Mouse (Mus musculus) hindbrain, embryonic 15.5 days (tissue): ENCODE results near the gene Lctl. TPM values are rescaled to one million over a fixed set of nuclear protein-coding genes. Genes with fewer than 3 reads are reported as not detected.

Source experiments
- ATAC-seq: fragments of 200-750 bp; cut with Nextera tagmentation; 2 replicates; pipeline ENCODE4 v1.8.0; 2017; ENCODE audit warnings: low read depth, moderate number of reproducible peaks, moderate TSS enrichment; ENCODE audit not compliant: low FRiP score
- H3K27ac ChIP-seq: fragments of 300-500 bp; sonication (generic); replicated peaks from 2 replicates; pipeline ENCODE4 v1.5.1; 2015; ENCODE audit warnings: mild to moderate bottlenecking, inconsistent platforms
- H3K27me3 ChIP-seq: fragments of 300-500 bp; sonication (generic); 2 replicates; pipeline ENCODE4 v1.6.1; 2015; ENCODE audit warnings: control low read depth, inconsistent platforms
- H3K36me3 ChIP-seq: fragments of 300-500 bp; sonication (generic); 2 replicates; pipeline ENCODE4 v1.6.1; 2015; ENCODE audit warnings: control low read depth, inconsistent platforms
- H3K4me1 ChIP-seq: fragments of 300-500 bp; sonication (generic); replicated peaks from 2 replicates; pipeline ENCODE4 v1.6.1; 2015; ENCODE audit warnings: control low read depth, inconsistent platforms
- H3K4me2 ChIP-seq: fragments of 300-500 bp; sonication (generic); 2 replicates; pipeline ENCODE4 v1.6.1; 2015; ENCODE audit warnings: moderate library complexity, mild to moderate bottlenecking, inconsistent platforms
- H3K4me3 ChIP-seq: fragments of 300-500 bp; sonication (generic); 2 replicates; pipeline ENCODE4 v1.5.1; 2015; ENCODE audit warnings: mild to moderate bottlenecking, inconsistent platforms
- H3K9ac ChIP-seq: fragments of 300-500 bp; sonication (generic); 2 replicates; pipeline ENCODE4 v1.6.1; 2015; ENCODE audit warnings: inconsistent platforms
- H3K9me3 ChIP-seq: fragments of 300-500 bp; sonication (generic); 2 replicates; pipeline ENCODE4 v1.6.1; 2016; ENCODE audit warnings: control low read depth, inconsistent platforms
- WGBS: fragments of 180-500 bp; shearing (Covaris S2); methylation state at CpG from one replicate; pipeline ENCODE4 v1.1.7; 2015; 5-methylcytosine and 5-hydroxymethylcytosine counted together
- polyA plus RNA-seq: library from polyadenylated mRNA; unstranded; fragments of >200 nt; fragmentation: Nextera tagmentation; extraction: Ambion mirVana; gene quantifications from 2 replicates; pipeline ENCODE4 v1.2.1, GENCODE M21; 2015

Gene Lctl
- polyA plus RNA-seq, 1 experiment from 2014 or later: not detected

DNA sequence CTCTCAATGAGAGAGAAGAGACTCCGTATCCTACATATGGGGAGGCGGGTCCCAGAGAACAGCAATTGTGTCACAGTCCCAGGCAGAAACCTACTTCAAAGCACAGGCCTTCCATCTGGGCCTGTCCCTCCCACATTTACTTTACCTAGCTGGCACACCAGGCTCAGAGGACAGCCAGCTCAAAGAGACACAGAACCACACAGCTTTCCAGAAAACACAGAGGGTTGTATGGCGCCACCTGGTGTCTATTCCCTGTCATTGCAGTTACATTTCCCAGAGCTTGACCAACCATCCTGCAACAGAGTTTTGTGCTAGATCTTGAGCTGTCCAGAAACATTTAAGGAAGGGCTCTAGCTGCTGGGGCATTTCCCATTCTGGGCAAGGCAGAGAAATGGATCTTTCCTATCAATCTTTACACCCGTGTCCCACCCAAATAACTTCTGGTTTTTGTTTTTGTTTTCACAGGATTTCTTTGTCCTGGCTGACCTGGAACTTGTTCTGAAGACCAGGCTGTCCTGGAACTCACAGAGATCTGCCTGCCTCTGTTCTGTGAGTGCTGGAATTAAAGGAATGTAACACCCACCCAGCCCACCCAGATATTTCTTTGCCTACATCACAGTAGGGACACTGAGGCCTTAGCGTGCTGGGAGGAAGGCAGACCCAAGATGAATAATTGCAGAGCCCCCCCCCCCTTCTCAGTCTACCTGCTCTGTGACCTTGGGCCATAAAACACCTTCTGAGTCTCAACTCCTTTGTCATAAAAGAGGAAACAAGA is 29.3 kb upstream of the Lctl start:
- peaks cover 26% of the 10 kb centered on the region for H3K27me3 ChIP-seq
- no peak for ATAC-seq
- H3K4me1 ChIP-seq: peaks cover 14% of the 10 kb centered on the region
- no peaks in the 10 kb centered on the region for H3K36me3 ChIP-seq
- no peaks in the 10 kb centered on the region for H3K9me3 ChIP-seq
- H3K9ac ChIP-seq: no peak overlapping the region
- 46% methylated on average over 5 of the region's 5 CpGs for WGBS
- no peak overlapping the region for H3K4me3 ChIP-seq
- no peak overlapping the region for H3K27ac ChIP-seq
- H3K4me2 ChIP-seq: no peak overlapping the region

DNA sequence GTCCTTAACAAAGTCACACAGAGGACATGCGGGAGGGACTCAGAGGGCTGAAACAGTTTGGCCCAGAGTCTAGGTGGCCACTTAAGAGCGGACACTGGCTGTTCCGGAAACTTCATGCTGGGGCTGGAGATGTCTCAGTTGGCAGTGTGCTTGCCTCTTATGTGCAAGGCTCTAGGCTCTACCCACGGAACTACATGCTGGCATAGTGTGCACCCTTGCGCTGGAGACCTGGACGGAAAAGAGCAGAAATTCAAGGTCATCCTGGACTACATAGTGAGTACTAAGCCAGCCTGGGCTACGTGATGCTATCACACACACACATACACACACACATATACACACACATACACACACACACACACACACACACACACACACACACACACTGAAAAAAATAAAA is 28.6 kb upstream of the Lctl start:
- Histone ChIP-seq H3K4me2 (no peak overlapping the region), H3K9me3 (no peaks in the 10 kb centered on the region), H3K4me1 (peaks cover 14% of the 10 kb centered on the region), H3K4me3 (no peak overlapping the region), H3K27ac (no peak overlapping the region), H3K9ac (no peak overlapping the region), H3K36me3 (no peaks in the 10 kb centered on the region), H3K27me3 (peaks cover 20% of the 10 kb centered on the region)
- 90% methylated on average over 7 of the region's 7 CpGs for WGBS
- no peak for ATAC-seq

GRCm38 (mm10) chr9:64089004-64089403 is 27.9 kb upstream of the Lctl start:
- ATAC-seq: no peak
- H3K4me2 ChIP-seq: no peak overlapping the region
- H3K4me3 ChIP-seq: no peak overlapping the region
- no peak overlapping the region for H3K27ac ChIP-seq
- no peaks in the 10 kb centered on the region for H3K36me3 ChIP-seq
- H3K9me3 ChIP-seq: no peaks in the 10 kb centered on the region
- peaks cover 14% of the 10 kb centered on the region; the same call in 1 of the 2 replicates for H3K27me3 ChIP-seq
- peaks cover 15% of the 10 kb centered on the region for H3K4me1 ChIP-seq
- WGBS: 63% methylated on average over 12 of the region's 12 CpGs
- H3K9ac ChIP-seq: no peak overlapping the region

GRCm38 (mm10) chr9:64094083-64094482 is 22.9 kb upstream of the Lctl start:
- Histone ChIP-seq H3K4me1 (peaks cover 7% of the 10 kb centered on the region; the same call in 1 of the 2 replicates), H3K4me2 (no peak overlapping the region), H3K9me3 (no peaks in the 10 kb centered on the region), H3K36me3 (no peaks in the 10 kb centered on the region), H3K9ac (no peak overlapping the region), H3K27ac (no peak overlapping the region), H3K4me3 (no peak overlapping the region), H3K27me3 (no peaks in the 10 kb centered on the region)
- ATAC-seq: peak; percentile 30; the same call in 1 of the 2 replicates
- WGBS: 45% methylated on average over 11 of the region's 11 CpGs

DNA sequence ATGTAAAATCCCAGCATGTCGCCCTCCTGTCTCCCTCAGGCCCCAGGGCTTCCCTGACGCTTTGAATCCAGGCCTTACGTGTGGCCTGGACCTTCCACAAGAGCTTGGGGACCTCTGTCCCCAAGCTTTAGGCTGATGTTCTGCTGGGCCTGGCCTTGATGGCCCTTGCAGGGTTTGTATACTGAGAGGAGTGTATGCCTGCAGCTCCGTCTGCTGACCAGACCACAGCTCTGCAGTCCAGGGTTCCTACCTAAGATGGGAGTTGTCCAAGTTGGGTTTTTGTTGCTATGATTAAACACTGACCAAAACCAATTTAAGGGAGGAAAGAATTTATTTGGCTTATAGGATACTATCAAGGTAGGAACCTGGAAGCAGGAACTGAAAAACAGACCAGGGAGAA is 18.7 kb upstream of the Lctl start:
- 66% methylated on average over 4 of the region's 4 CpGs for WGBS
- no peaks in the 10 kb centered on the region for H3K27me3 ChIP-seq
- no peaks in the 10 kb centered on the region for H3K9me3 ChIP-seq
- no peak overlapping the region for H3K9ac ChIP-seq
- no peak for ATAC-seq
- no peak overlapping the region for H3K27ac ChIP-seq
- H3K4me2 ChIP-seq: no peak overlapping the region
- H3K4me3 ChIP-seq: no peak overlapping the region
- peaks cover 7% of the 10 kb centered on the region; the same call in 1 of the 2 replicates for H3K4me1 ChIP-seq
- no peaks in the 10 kb centered on the region for H3K36me3 ChIP-seq

GRCm38 (mm10) chr9:64100442-64100841 is 16.5 kb upstream of the Lctl start:
- Histone ChIP-seq H3K27me3 (no peaks in the 10 kb centered on the region), H3K9ac (no peak overlapping the region), H3K4me3 (no peak overlapping the region), H3K27ac (no peak overlapping the region), H3K9me3 (no peaks in the 10 kb centered on the region), H3K4me2 (no peak overlapping the region), H3K36me3 (no peaks in the 10 kb centered on the region), H3K4me1 (no peaks in the 10 kb centered on the region)
- 4% methylated on average over 4 of the region's 4 CpGs for WGBS
- no peak for ATAC-seq

DNA sequence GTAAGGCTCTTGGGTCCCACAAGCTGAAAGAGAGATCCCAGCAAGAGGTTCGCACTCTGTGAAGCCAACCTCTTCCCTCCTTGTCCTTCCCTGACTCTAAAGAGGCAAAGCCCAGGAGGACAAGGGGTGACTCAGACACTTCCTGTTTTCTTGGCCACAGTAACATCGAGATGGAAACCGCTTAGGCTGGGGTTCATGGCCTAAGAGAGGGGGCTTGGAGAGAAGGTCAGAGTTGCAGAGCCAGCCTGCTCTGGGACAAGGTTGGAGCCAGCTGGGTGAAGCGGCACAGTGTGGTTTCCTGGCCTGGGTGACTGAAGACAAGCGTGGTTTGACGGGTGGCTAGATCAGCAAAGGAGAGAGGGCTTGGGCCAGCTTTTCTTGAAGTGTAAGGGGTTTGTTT is 11.6 kb upstream of the Lctl start:
- Histone ChIP-seq H3K9me3 (no peaks in the 10 kb centered on the region), H3K27me3 (no peaks in the 10 kb centered on the region), H3K4me1 (no peaks in the 10 kb centered on the region), H3K9ac (no peak overlapping the region), H3K4me3 (no peak overlapping the region), H3K27ac (no peak overlapping the region), H3K36me3 (no peaks in the 10 kb centered on the region), H3K4me2 (no peak overlapping the region)
- no peak for ATAC-seq
- 81% methylated on average over 6 of the region's 6 CpGs for WGBS

DNA sequence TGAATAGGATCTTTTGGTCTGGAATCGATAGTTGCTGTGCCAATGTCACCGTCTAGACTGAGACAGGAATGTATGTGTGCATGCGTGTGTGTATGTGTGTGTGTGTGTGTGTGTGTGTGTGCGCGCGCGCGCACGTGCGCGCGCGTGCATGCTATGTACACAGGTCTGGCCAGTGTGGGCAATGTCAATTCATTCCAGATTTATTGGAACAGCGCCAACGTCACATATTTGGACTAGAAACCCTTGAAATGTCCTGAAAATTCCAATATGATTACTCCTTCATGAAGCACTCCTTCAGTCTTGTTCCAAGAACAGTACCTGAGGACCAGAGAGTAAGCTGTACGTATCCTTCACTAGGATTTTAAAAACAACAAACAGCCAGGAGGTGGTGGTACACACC is 6.4 kb upstream of the Lctl start:
- ATAC-seq: no peak
- Histone ChIP-seq H3K4me2 (no peak overlapping the region), H3K9ac (no peak overlapping the region), H3K27me3 (no peaks in the 10 kb centered on the region), H3K9me3 (no peaks in the 10 kb centered on the region), H3K4me1 (no peaks in the 10 kb centered on the region), H3K36me3 (no peaks in the 10 kb centered on the region), H3K27ac (no peak overlapping the region), H3K4me3 (no peak overlapping the region)
- WGBS: 94% methylated on average over 16 of the region's 16 CpGs

DNA sequence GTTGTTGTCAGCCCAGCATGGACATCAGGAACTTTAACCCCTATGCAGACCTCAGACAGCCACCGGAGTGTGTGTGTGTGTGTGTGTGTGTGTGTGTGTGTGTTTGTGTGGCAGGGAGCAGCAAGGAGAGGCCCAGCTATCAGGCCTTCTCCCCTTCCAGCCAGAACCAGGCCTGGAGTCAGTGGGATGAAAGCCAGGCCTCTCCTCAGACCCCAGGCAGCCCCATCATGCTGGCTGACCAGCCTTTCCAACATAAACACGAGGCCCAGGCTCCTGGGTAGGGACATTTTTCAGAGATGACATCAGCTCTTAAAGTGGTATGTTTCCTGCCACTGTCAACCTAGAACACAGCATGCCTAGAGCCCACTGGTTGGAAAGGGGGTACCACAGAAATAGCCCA is 2.3 kb upstream of the Lctl start:
- H3K9ac ChIP-seq: no peak overlapping the region
- H3K36me3 ChIP-seq: no peaks in the 10 kb centered on the region
- 44% methylated on average over 2 of the region's 2 CpGs for WGBS
- no peak overlapping the region for H3K27ac ChIP-seq
- H3K4me2 ChIP-seq: no peak overlapping the region
- no peak overlapping the region for H3K4me3 ChIP-seq
- no peaks in the 10 kb centered on the region for H3K4me1 ChIP-seq
- H3K9me3 ChIP-seq: no peaks in the 10 kb centered on the region
- ATAC-seq: no peak
- H3K27me3 ChIP-seq: no peaks in the 10 kb centered on the region

- Histone ChIP-seq H3K4me3 (no peak overlapping the region), H3K27me3 (no peaks in the 10 kb centered on the region), H3K4me2 (no peak overlapping the region), H3K9ac (no peak overlapping the region), H3K36me3 (no peaks in the 10 kb centered on the region), H3K4me1 (no peaks in the 10 kb centered on the region), H3K27ac (no peak overlapping the region), H3K9me3 (no peaks in the 10 kb centered on the region)
- no peak for ATAC-seq
- 86% methylated on average over 6 of the region's 6 CpGs for WGBS
Observed at GRCm38 (mm10) chr9:64115756-64116155, 1.2 kb upstream of the Lctl start.

DNA sequence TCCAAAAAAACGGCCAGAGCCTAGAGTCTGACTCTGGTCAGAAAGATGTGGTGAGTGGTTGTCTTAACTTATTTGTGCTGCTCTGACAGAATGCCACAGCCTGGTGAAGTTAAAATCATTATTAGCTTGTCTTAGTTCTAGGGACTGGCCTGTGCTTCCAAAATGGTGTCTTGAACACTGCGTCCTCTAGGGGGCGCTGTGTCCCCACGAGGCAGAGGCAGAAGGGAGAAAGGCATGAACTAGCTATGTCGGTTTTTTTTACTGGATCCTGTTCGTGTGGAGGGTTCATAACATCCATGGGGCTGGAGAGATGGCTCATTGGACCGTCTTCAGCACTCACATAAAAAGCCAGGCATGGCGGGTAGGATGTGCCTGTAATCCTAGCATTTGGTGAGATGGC is 3.0 kb downstream of the Lctl start:
- H3K4me2 ChIP-seq: no peak overlapping the region
- H3K27me3 ChIP-seq: no peaks in the 10 kb centered on the region
- H3K9me3 ChIP-seq: no peaks in the 10 kb centered on the region
- H3K4me1 ChIP-seq: no peaks in the 10 kb centered on the region
- H3K27ac ChIP-seq: no peak overlapping the region
- H3K9ac ChIP-seq: no peak overlapping the region
- no peak overlapping the region for H3K4me3 ChIP-seq
- no peaks in the 10 kb centered on the region for H3K36me3 ChIP-seq
- WGBS: 31% methylated on average over 8 of the region's 8 CpGs
- no peak for ATAC-seq

DNA sequence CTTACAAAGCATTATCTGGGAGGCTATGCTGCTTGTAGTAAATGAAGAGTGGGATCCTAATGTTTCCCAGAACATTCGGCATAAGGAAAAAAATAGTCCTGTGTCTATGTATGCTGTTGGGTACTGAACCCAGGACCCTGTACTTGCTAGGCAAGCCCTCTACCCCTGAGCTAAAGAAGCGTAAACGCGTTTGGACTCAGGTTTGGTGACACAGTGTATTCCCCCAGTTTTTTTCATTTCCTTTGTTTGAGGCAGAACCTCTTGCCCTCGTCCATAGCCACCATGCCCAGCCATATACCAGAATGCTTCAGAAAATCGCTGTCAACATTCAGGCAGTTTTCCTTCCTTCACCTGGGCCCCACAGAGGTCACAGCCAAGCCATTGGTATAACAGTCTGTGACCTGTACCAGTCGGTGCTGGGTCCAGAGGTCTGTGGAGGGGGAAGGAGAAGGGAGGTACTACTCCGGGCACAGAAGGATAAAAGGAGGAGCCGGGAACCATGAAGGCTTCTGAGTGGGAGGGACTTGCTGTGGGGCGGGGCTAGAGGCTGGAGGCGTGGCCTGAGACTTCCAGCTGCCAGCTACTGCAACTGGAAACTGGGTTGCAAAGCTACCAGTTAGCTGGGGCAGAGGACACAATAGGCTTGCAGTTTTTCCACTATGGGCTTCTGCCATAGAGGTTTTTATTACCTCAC is 3.8 kb downstream of the Lctl start:
- no peak overlapping the region for H3K9ac ChIP-seq
- H3K27ac ChIP-seq: no peak overlapping the region
- H3K27me3 ChIP-seq: no peaks in the 10 kb centered on the region
- H3K4me3 ChIP-seq: no peak overlapping the region
- no peak for ATAC-seq
- H3K4me2 ChIP-seq: no peak overlapping the region
- H3K4me1 ChIP-seq: no peaks in the 10 kb centered on the region
- no peaks in the 10 kb centered on the region for H3K9me3 ChIP-seq
- WGBS: 41% methylated on average over 11 of the region's 11 CpGs
- H3K36me3 ChIP-seq: no peaks in the 10 kb centered on the region
